Mouse (Mus musculus) forebrain, postnatal 0 days (tissue): ENCODE data around the gene Nuak1. TPM values are rescaled to one million over a fixed set of nuclear protein-coding genes. Genes with fewer than 3 reads are reported as not detected.

Experiments
- ATAC-seq: fragments of 200-750 bp; cut with Nextera tagmentation; 2 replicates; pipeline ENCODE4 v1.8.0; 2017; ENCODE audit warnings: mild to moderate bottlenecking, moderate library complexity
- DNase-seq: peaks from one replicate; pipeline ENCODE4 v3.0.0-alpha.2; 2015
- H3K27ac ChIP-seq: fragments of 300-500 bp; sonication (generic); 2 replicates; pipeline ENCODE4 v1.5.1; 2014; ENCODE audit warnings: low read depth, mild to moderate bottlenecking, antibody characterized with exemption, low read length, moderate library complexity, mixed read lengths
- H3K27me3 ChIP-seq: fragments of 300-500 bp; sonication (generic); 2 replicates; pipeline ENCODE4 v1.6.1; 2014; ENCODE audit warnings: mild to moderate bottlenecking, low read length, mixed read lengths; ENCODE audit not compliant: insufficient read depth
- H3K36me3 ChIP-seq: fragments of 300-500 bp; sonication (generic); 2 replicates; pipeline ENCODE4 v1.6.1; 2014; ENCODE audit warnings: mild to moderate bottlenecking, moderate library complexity; ENCODE audit not compliant: insufficient read depth
- H3K4me1 ChIP-seq: fragments of 300-500 bp; sonication (generic); 2 replicates; pipeline ENCODE4 v1.6.1; 2014; ENCODE audit warnings: antibody characterized with exemption; ENCODE audit not compliant: insufficient read depth
- H3K4me2 ChIP-seq: fragments of 300-500 bp; sonication (generic); 2 replicates; pipeline ENCODE4 v1.6.1; 2014; ENCODE audit warnings: low read depth, mild to moderate bottlenecking, moderate library complexity
- H3K4me3 ChIP-seq: fragments of 300-500 bp; sonication (generic); 2 replicates; pipeline ENCODE4 v1.5.1; 2014; ENCODE audit warnings: low read depth, low read length, mixed read lengths
- H3K9ac ChIP-seq: fragments of 300-500 bp; sonication (generic); 2 replicates; pipeline ENCODE4 v1.6.1; 2014; ENCODE audit warnings: mild to moderate bottlenecking
- H3K9me3 ChIP-seq: fragments of 300-500 bp; sonication (generic); 2 replicates; pipeline ENCODE4 v1.6.1; 2016; ENCODE audit warnings: low read length
- CTCF ChIP-seq: sonication (generic); IDR thresholded peaks from 2 replicates; pipeline ENCODE4 v1.5.1; 2016; ENCODE audit warnings: antibody characterized with exemption, control low read depth, low read depth
- WGBS: fragments of 180-500 bp; shearing (Covaris S2); extraction: QIAGEN DNeasy Blood & Tissue Kit; methylation state at CpG from one replicate; pipeline ENCODE4 v1.1.7; 2014; 5-methylcytosine and 5-hydroxymethylcytosine counted together
- polyA plus RNA-seq: library from polyadenylated mRNA; unstranded; fragments of >200 nt; fragmentation: Nextera tagmentation; extraction: Ambion mirVana; gene quantifications from 2 replicates; pipeline ENCODE4 v1.2.1, GENCODE M21; 2015
- total RNA-seq: library from RNA; depleted of rRNA; stranded (reverse); fragments of >200 nt; gene quantifications from 2 replicates; pipeline ENCODE4 v1.2.3, GENCODE M21; 2014

The Nuak1 gene
- total and polyA plus RNA-seq, 2 experiments from 2014 or later: 3.7 to 28.7 TPM

DNA sequence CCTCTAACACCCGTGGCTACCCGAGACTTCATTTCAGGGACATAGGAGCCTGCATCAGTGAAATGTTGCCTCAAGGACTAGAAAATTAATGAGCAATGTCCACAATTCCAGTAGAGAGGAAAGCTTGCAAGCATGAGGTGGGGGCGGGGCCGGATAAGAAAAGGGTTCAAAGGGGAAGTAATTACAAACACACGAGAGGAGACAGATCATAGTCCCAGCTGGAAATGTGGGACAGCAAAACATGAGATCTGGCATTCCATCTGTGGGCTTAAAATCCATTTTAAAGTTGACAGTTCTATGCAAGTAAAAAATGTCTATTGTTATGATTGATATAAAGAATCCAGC, 40.9 kb upstream of the Nuak1 start:
- WGBS: 70% methylated on average over 5 of the region's 5 CpGs
- Histone ChIP-seq H3K4me2 (no peak overlapping the region), H3K9ac (no peak overlapping the region), H3K27me3 (no peaks in the 10 kb centered on the region), H3K9me3 (no peaks in the 10 kb centered on the region), H3K27ac (no peak overlapping the region), H3K4me3 (no peak overlapping the region), H3K36me3 (no peaks in the 10 kb centered on the region), H3K4me1 (no peaks in the 10 kb centered on the region)
- DNase-seq (no peak), ATAC-seq (no peak)
- TF ChIP-seq CTCF: no peak

GRCm38 (mm10) chr10:84480667-84481326, 40.4 kb upstream of the Nuak1 start:
- Histone ChIP-seq H3K4me3 (no peak overlapping the region), H3K9me3 (no peaks in the 10 kb centered on the region), H3K36me3 (no peaks in the 10 kb centered on the region), H3K4me1 (no peaks in the 10 kb centered on the region), H3K9ac (no peak overlapping the region), H3K27me3 (no peaks in the 10 kb centered on the region), H3K27ac (no peak overlapping the region), H3K4me2 (no peak overlapping the region)
- DNase-seq (no peak), ATAC-seq (no peak)
- WGBS: 60% methylated on average over 8 of the region's 8 CpGs
- TF ChIP-seq CTCF: no peak

DNA sequence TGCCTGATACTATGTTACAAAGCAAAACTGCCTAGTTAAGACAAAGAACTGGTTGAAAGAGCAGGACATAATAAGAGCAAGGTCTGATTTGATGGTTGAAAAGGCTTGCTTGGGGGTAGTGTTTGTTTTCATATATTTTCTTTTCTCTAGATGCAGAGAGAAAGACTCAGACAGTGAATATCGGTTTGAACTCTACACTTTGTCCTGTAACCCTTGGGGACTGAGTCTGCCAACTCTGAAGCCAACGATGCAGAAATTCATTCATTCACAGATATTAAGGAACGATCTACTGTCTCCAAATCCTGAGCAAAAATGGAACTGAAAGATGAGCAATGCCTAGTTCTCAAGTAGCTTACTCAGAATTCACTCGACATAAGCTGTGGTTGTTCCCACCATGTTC, 39.7 kb upstream of the Nuak1 start:
- H3K9me3 ChIP-seq: no peaks in the 10 kb centered on the region
- ATAC-seq (no peak), DNase-seq (no peak)
- WGBS: 44% methylated on average over 4 of the region's 4 CpGs
- H3K4me2 ChIP-seq: no peak overlapping the region
- no peak overlapping the region for H3K27ac ChIP-seq
- H3K36me3 ChIP-seq: no peaks in the 10 kb centered on the region
- no peak overlapping the region for H3K9ac ChIP-seq
- no peaks in the 10 kb centered on the region for H3K4me1 ChIP-seq
- H3K4me3 ChIP-seq: no peak overlapping the region
- no peak for TF ChIP-seq CTCF
- H3K27me3 ChIP-seq: no peaks in the 10 kb centered on the region

DNA sequence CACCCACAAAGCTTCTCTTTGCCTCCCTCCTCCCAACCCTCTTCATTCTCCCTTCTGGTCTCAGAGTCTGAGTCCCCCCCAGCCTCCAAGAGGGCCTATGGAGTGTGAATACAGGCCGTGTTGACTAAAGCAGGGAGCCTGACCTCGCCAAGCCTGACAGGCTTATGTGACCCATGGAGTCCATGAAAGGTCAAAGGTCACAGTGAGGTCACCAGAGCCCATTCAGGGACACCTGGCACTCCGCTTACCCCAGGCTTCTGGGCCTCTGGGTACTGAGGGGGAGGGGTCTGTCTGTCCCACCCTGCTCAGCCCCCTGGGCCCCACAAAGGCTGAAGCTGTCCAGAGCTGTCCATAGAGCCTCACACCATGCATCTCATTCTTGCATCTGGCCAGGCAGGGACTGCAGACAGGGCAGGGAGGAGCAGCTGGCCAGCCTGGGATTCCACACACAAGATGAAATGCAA, 37.2 kb upstream of the Nuak1 start:
- H3K4me2 ChIP-seq: no peak overlapping the region
- H3K36me3 ChIP-seq: no peaks in the 10 kb centered on the region
- DNase-seq (no peak), ATAC-seq (no peak)
- no peaks in the 10 kb centered on the region for H3K9me3 ChIP-seq
- 6% methylated on average over 3 of the region's 3 CpGs for WGBS
- no peaks in the 10 kb centered on the region for H3K4me1 ChIP-seq
- H3K27ac ChIP-seq: no peak overlapping the region
- no peak overlapping the region for H3K9ac ChIP-seq
- TF ChIP-seq CTCF: no peak
- H3K4me3 ChIP-seq: no peak overlapping the region
- no peaks in the 10 kb centered on the region for H3K27me3 ChIP-seq

- WGBS: 75% methylated on average over 4 of the region's 4 CpGs
- no peaks in the 10 kb centered on the region for H3K36me3 ChIP-seq
- H3K4me3 ChIP-seq: no peak overlapping the region
- DNase-seq (no peak), ATAC-seq (no peak)
- H3K4me2 ChIP-seq: no peak overlapping the region
- no peaks in the 10 kb centered on the region for H3K27me3 ChIP-seq
- no peak overlapping the region for H3K9ac ChIP-seq
- TF ChIP-seq CTCF: no peak
- H3K27ac ChIP-seq: no peak overlapping the region
- H3K4me1 ChIP-seq: no peaks in the 10 kb centered on the region
- H3K9me3 ChIP-seq: no peaks in the 10 kb centered on the region
These were observed 36.7 kb upstream of the Nuak1 start for GRCm38 (mm10) chr10:84477045-84477612.

GRCm38 (mm10) chr10:84467555-84468164, 27.3 kb upstream of the Nuak1 start:
- Histone ChIP-seq H3K27ac (no peak overlapping the region), H3K9me3 (no peaks in the 10 kb centered on the region), H3K4me3 (no peak overlapping the region), H3K27me3 (no peaks in the 10 kb centered on the region), H3K4me2 (no peak overlapping the region), H3K9ac (no peak overlapping the region), H3K4me1 (no peaks in the 10 kb centered on the region), H3K36me3 (no peaks in the 10 kb centered on the region)
- TF ChIP-seq CTCF: no peak
- WGBS: 19% methylated on average over 6 of the region's 6 CpGs
- ATAC-seq (peak; percentile 38; the same call in 1 of the 2 replicates), DNase-seq (peak; percentile 22)

DNA sequence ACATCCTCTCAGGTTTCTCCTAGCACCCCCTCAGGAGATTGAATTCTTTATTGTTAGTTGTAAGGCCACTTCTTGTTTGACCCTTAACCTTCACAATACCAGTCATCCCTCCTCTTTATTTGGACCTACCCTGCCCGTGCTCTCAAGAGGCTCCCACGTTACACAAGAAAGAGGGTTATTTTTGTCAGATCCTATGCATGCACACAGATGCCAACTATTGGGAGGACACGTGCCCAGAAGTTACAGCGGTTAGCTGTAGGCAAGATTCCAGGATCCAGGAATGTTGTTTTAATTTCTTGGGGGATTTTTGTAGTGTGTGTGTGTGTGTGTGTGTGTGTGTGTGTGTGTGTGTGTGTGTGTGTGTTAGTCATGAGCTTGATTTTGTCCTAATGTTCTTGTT, 25.1 kb upstream of the Nuak1 start:
- no peak overlapping the region for H3K4me3 ChIP-seq
- H3K4me2 ChIP-seq: no peak overlapping the region
- no peak for DNase-seq
- H3K27me3 ChIP-seq: no peaks in the 10 kb centered on the region
- H3K9me3 ChIP-seq: no peaks in the 10 kb centered on the region
- TF ChIP-seq CTCF: no peak
- H3K9ac ChIP-seq: no peak overlapping the region
- H3K27ac ChIP-seq: no peak overlapping the region
- no peaks in the 10 kb centered on the region for H3K4me1 ChIP-seq
- WGBS: 67% methylated on average over 4 of the region's 4 CpGs
- no peak for ATAC-seq
- H3K36me3 ChIP-seq: no peaks in the 10 kb centered on the region
